Mouse (Mus musculus): ENCODE data around the gene Chchd5. TPM values are rescaled to one million over a fixed set of nuclear protein-coding genes. Genes with fewer than 3 reads are reported as not detected.
A peak's percentile ranks its signal among the peaks of the same experiment; 100 is the strongest.

The Chchd5 gene
- polyA plus RNA-seq, 1 experiment from 2014 or later, result 20.5 TPM

DNA sequence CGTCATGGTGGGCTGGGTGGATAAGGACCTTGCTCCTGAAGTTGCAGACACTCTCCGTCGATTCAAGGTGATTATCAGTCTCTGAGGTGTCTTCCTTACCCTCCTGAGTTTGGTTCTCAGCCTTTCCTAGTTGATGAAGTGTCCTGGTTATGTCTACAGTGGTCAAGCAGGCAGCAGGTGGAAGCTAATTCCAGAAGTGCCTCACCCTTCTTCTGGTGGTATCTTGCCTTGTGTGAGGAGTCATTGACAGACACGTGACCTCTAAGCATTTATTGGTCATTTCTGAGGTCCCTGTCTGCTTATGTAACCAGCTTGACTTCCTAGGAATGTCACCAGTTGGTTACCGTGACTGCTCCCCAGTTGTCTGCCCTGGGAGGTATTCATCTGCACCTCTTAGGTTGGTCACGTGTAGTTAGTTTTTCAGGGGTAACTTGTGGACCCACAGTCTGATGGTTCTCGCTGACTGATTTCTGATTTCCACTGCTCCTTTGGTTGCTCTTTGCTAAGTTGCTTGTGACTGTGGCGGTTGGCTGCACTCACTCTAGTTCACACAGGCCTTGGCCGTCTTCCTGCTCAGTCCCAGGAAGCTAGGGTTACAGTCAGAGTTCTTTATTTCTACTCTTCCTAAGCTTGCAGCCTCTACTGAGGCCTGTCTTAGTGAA lies 13.7 kb upstream of the Chchd5 start:
- DNase-seq (ENCODE audit: low read depth, low spot score) (peak; percentile 79), ATAC-seq (peak; percentile 92)
- TF ChIP-seq CTCF (IDR thresholded peaks at IDR 0.05), result no peak
- POLR2A ChIA-PET, result interaction anchor here (0.5 to 1.2 kb wide), 2 partner anchors 14 to 581 kb away, joined by 3 read pairs; no protein-coding TSS in a partner anchor
- in situ Hi-C loops (cut with MboI; ENCODE audit: low pct_unique_long_range_greater_than_20kb), result no loop called here
- CTCF ChIA-PET, result interaction anchor here (1.0 to 1.5 kb wide), 3 partner anchors 10 to 13 kb away, joined by 3 to 5 read pairs (median 3); partner anchors contain the start of gene Chchd5
- H3K27me3 ChIP-seq, result no peaks in the 10 kb centered on the region

DNA sequence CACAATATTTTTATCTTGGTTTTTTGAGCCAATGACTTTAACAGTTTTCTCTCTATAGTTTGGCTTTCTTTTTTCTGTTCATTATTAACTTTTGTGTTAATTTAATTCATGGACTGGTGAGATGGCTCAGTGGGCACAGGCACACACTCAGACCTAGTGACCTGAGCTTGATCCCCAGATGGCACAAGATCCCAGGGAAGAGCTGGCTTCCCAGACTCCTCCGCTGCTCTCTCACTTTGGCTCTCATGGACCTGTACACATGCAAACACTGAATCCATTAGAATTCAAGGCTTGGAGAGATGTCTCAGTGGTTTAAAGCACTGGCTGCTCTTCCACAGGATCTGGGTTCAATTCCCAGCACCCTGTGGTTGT lies 13.1 kb upstream of the Chchd5 start:
- no peaks in the 10 kb centered on the region for H3K27me3 ChIP-seq
- ChIA-PET CTCF (interaction anchor here (1.0 to 1.5 kb wide), 3 partner anchors 11 to 13 kb away, joined by 3 to 5 read pairs (median 3); partner anchors contain the start of gene Chchd5), POLR2A (interaction anchor here (1.2 kb wide), 1 partner anchor 14 kb away, joined by 3 read pairs; no protein-coding TSS in a partner anchor)
- in situ Hi-C loops (cut with MboI; ENCODE audit: low pct_unique_long_range_greater_than_20kb), result no loop called here
- ATAC-seq (peak; percentile 61), DNase-seq (ENCODE audit: low read depth, low spot score) (no peak)
- no peak for TF ChIP-seq CTCF (IDR thresholded peaks at IDR 0.05)

GRCm38 (mm10) chr2:129118061-129118460 lies 11.4 kb upstream of the Chchd5 start:
- in situ Hi-C loops (cut with MboI; ENCODE audit: low pct_unique_long_range_greater_than_20kb), result no loop called here
- H3K27me3 ChIP-seq, result no peaks in the 10 kb centered on the region
- DNase-seq (ENCODE audit: low read depth, low spot score) (no peak), ATAC-seq (no peak)
- ChIA-PET CTCF (no interaction called here), POLR2A (no interaction called here)
- no peak for TF ChIP-seq CTCF (IDR thresholded peaks at IDR 0.05)

DNA sequence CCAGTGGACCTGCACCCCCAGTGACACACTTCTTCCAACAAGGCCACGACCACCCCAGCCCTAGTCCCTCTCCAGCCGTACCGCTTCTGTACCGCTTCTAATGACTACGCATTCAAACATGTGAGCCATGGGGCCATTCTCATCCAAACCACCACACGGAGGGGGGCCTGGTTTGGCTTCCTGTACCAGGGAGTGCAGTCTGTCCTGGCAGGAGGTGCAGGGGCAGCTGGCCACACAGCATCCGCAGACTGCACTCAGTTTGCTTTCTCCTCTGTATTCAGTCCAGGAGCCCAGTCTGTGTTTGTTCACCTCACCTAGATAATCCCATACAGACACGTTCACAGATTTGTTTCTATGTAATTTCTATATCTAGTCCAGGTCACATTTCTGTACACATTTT lies 7.5 kb upstream of the Chchd5 start:
- DNase-seq (ENCODE audit: low read depth, low spot score), result no peak
- no peaks in the 10 kb centered on the region for H3K27me3 ChIP-seq
- ChIA-PET CTCF (interaction anchor here (0.8 kb wide), 1 partner anchor 10 kb away, joined by 4 read pairs; no protein-coding TSS in a partner anchor), POLR2A (no interaction called here)
- no peak for ATAC-seq
- TF ChIP-seq CTCF (IDR thresholded peaks at IDR 0.05), result no peak
- in situ Hi-C loops (cut with MboI; ENCODE audit: low pct_unique_long_range_greater_than_20kb), result no loop called here

GRCm38 (mm10) chr2:129129987-129130545 lies 566 bp downstream of the Chchd5 start:
- CTCF ChIA-PET, result no interaction called here

DNA sequence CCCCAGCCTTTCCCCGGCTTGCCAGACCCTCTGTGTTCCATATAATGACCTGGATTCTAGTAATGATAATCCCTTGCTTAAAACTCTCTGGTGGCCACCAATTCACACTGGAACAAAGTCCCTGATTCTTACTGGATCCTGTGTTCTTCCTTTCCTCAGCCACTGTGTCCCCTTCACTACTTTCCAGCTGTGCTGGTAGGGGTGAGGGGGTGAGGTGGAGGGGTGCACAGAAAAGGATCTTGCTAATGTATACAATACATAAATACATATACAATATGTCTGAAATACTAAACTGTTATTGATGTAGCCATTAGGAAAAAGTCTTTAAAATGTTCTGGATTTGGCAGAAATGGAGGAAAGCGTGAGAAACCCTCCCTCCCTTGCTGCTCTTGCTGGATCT lies 1.3 kb downstream of the Chchd5 start:
- ATAC-seq, result no peak
- in situ Hi-C loops (cut with MboI; ENCODE audit: low pct_unique_long_range_greater_than_20kb), result no loop called here
- TF ChIP-seq CTCF (IDR thresholded peaks at IDR 0.05), result no peak
- ChIA-PET CTCF (no interaction called here), POLR2A (interaction anchor here (1.3 kb wide), 1 partner anchor 14 kb away, joined by 3 read pairs; no protein-coding TSS in a partner anchor)
- DNase-seq (ENCODE audit: low read depth, low spot score), result no peak
- no peaks in the 10 kb centered on the region for H3K27me3 ChIP-seq

More at GRCm38 (mm10) chr2:129129987-129130545, 566 bp downstream of the Chchd5 start:
- DNase-seq (ENCODE audit: low read depth, low spot score), result no peak
- no peaks in the 10 kb centered on the region for H3K27me3 ChIP-seq
- peak; percentile 5 for ATAC-seq
- POLR2A ChIA-PET, result interaction anchor here (0.6 to 1.5 kb wide), 3 partner anchors 14 to 29 kb away, joined by 3 to 5 read pairs (median 3); partner anchors contain the start of gene Polr1b
- TF ChIP-seq CTCF (IDR thresholded peaks at IDR 0.05), result no peak
- in situ Hi-C loops (cut with MboI; ENCODE audit: low pct_unique_long_range_greater_than_20kb), result no loop called here

DNA sequence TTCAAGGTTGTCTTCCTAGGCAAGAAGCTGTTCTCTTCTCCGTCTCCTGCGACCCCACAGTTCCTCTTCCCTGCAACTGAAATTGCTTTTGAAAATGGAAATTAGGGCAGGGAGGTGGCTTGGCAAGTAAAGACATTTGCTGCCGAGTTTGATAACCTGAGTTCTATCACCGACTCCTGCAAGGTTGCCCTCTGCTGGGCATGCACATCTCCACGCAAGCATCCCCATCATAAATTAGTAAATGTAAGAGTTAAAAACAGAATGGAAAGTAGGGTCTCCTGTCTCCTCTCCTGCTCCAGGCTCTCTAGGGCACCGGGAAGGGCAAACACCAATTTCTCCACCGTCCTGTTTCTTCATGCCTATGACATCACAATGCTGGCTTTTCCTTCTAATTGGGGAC lies 2.7 kb downstream of the Chchd5 start:
- no peak for TF ChIP-seq CTCF (IDR thresholded peaks at IDR 0.05)
- ATAC-seq (no peak), DNase-seq (ENCODE audit: low read depth, low spot score) (no peak)
- ChIA-PET CTCF (interaction anchor here (1.6 kb wide), 1 partner anchor 18 kb away, joined by 3 read pairs; no protein-coding TSS in a partner anchor), POLR2A (interaction anchor here (0.7 kb wide), 1 partner anchor 572 kb away, joined by 3 read pairs; no protein-coding TSS in a partner anchor)
- in situ Hi-C loops (cut with MboI; ENCODE audit: low pct_unique_long_range_greater_than_20kb), result no loop called here
- no peaks in the 10 kb centered on the region for H3K27me3 ChIP-seq

DNA sequence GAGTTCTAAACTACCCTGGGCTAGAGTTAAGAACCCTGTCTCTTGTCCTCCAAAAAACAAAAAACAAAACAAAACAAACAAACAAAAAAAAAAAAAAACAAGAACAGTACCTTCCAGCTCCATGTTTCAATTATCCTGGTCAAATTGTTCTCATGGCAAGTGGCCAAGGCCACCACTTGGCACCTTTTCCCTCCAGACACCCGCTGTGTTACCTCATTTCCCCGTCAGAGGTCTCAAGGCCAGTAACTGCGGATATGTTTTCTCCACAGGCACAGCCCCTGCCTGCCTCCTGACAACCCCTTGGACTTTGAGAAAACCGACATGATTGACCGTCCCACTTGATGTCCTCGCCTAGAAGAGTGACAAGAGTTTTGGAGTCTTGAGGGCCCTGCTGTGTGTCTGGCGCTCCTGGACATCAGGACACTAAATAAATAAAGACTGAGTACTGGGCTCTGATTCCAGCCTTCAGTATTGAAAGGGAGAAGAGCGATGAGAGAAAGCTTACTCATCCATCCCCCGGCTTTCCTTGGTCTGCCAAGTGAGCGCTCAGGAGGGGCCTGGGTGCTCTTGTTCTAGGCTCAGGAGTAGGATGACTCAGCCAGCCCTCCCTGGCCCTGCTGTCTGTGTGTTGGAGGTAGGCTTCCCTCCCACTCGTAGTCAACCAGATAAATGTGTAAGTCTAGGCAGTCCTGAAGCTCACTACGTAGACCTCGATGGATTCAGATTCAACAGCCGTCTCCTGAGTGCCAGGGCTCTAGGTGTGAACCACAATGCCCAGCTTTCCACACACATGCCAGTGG lies 3.7 kb downstream of the Chchd5 start:
- no peaks in the 10 kb centered on the region for H3K27me3 ChIP-seq
- in situ Hi-C loops (cut with MboI; ENCODE audit: low pct_unique_long_range_greater_than_20kb), result no loop called here
- no peak for DNase-seq (ENCODE audit: low read depth, low spot score)
- CTCF ChIA-PET, result interaction anchor here (1.6 kb wide), 1 partner anchor 17 kb away, joined by 3 read pairs; no protein-coding TSS in a partner anchor
- no peak for TF ChIP-seq CTCF (IDR thresholded peaks at IDR 0.05)
- POLR2A ChIA-PET, result no interaction called here
- ATAC-seq, result no peak

- H3K27me3 ChIP-seq, result no peaks in the 10 kb centered on the region
- ChIA-PET CTCF (interaction anchor here (1.6 kb wide), 1 partner anchor 11 kb away, joined by 7 read pairs; no protein-coding TSS in a partner anchor), POLR2A (no interaction called here)
- no peak for ATAC-seq
- no peak for TF ChIP-seq CTCF (IDR thresholded peaks at IDR 0.05)
- in situ Hi-C loops (cut with MboI; ENCODE audit: low pct_unique_long_range_greater_than_20kb), result no loop called here
- no peak for DNase-seq (ENCODE audit: low read depth, low spot score)
Observed at GRCm38 (mm10) chr2:129139906-129140305, 10.4 kb downstream of the Chchd5 start.

DNA sequence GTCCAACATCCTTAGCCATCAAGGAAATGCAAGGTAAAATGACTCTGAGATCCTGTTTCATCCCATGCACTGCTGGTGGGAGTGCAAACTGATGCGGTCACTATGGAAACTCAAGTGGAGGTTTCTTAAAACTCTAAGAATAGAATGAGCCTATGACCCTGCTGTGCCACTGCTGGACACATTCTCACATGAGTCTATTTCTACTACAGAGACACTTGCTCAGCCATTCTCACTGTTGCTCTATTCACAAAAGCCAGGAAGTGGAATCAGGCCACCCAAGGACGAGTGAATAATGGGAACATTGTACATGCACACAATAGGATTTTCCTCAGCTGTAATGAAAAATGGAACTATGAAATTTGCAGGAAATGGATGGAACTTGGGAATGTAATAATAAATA lies 19.3 kb downstream of the Chchd5 start:
- no peaks in the 10 kb centered on the region for H3K27me3 ChIP-seq
- in situ Hi-C loops (cut with MboI; ENCODE audit: low pct_unique_long_range_greater_than_20kb), result no loop called here
- ChIA-PET POLR2A (interaction anchor here (0.6 kb wide), 1 partner anchor 89 kb away, joined by 3 read pairs; no protein-coding TSS in a partner anchor), CTCF (no interaction called here)
- ATAC-seq (no peak), DNase-seq (ENCODE audit: low read depth, low spot score) (no peak)
- no peak for TF ChIP-seq CTCF (IDR thresholded peaks at IDR 0.05)

Measured in Patski (cell line).